Mouse (Mus musculus) bone marrow, adult 2 months (tissue): ENCODE results near the gene Eps8l2.

Experiments used
- CTCF ChIP-seq: fragments of 200-500 bp; IDR thresholded peaks from 2 replicates; pipeline ENCODE4 v1.5.1; 2011; ENCODE audit warnings: low read length, control low read depth; ENCODE audit not compliant: control insufficient read depth, insufficient read depth
- POLR2A ChIP-seq: fragments of 200-500 bp; IDR thresholded peaks from 2 replicates; pipeline ENCODE4 v1.6.1; 2011; ENCODE audit warnings: low read depth, mild to moderate bottlenecking, control low read depth, low read length, borderline replicate concordance; ENCODE audit not compliant: control insufficient read depth

- no peak for TF ChIP-seq POLR2A
- TF ChIP-seq CTCF, result no peak
These were observed 49.3 kb downstream of the Eps8l2 start for GRCm38 (mm10) chr7:141387807-141388486.
